Mouse (Mus musculus): Measurements from ENCODE around the gene Haus2.
"Not testable (repeated sequence)": the region's sequence is repeated elsewhere in the genome, so short reads cannot be mapped to it uniquely, and the experiment has no call there.

The Haus2 gene

GRCm38 (mm10) chr2:120608830-120609723 lies at the start of gene Haus2, which contains the start of gene Lrrc57:
TSS of gene Haus2 (plus strand) at chr2:120609383.
TSS of gene Lrrc57 (minus strand) at chr2:120609520.
- peak; percentile 86 for DNase-seq

GRCm38 (mm10) chr2:120561524-120561923 lies 47.7 kb upstream of the Haus2 start:
- DNase-seq, result no peak

- DNase-seq, result no peak
Observed at GRCm38 (mm10) chr2:120562859-120563234, 46.3 kb upstream of the Haus2 start.

- DNase-seq, result peak; percentile 88
Observed at GRCm38 (mm10) chr2:120563235-120563990, 45.8 kb upstream of the Haus2 start, which contains the start of gene Zfp106. TSS of gene Zfp106 (minus strand) at chr2:120563843.

GRCm38 (mm10) chr2:120564548-120565188 lies 44.5 kb upstream of the Haus2 start:
- DNase-seq, result not testable (repeated sequence)

GRCm38 (mm10) chr2:120565363-120565762 lies 43.8 kb upstream of the Haus2 start:
- no peak for DNase-seq

- peak; percentile 97 for DNase-seq
Observed at GRCm38 (mm10) chr2:120566886-120567797, 42.0 kb upstream of the Haus2 start, which contains the start of gene Snap23. TSS of gene Snap23 (plus strand) at chr2:120567671.

- DNase-seq, result no peak
Observed at GRCm38 (mm10) chr2:120567798-120568320, 41.3 kb upstream of the Haus2 start.

GRCm38 (mm10) chr2:120571081-120571480 lies 38.1 kb upstream of the Haus2 start:
- DNase-seq, result no peak

GRCm38 (mm10) chr2:120572161-120572560 lies 37.0 kb upstream of the Haus2 start:
- not testable (repeated sequence) for DNase-seq

- no peak for DNase-seq
Observed at GRCm38 (mm10) chr2:120575121-120575520, 34.1 kb upstream of the Haus2 start.

- DNase-seq, result no peak
Observed at GRCm38 (mm10) chr2:120575978-120576377, 33.2 kb upstream of the Haus2 start.

GRCm38 (mm10) chr2:120577799-120578198 lies 31.4 kb upstream of the Haus2 start:
- no peak for DNase-seq

GRCm38 (mm10) chr2:120578286-120578685 lies 30.9 kb upstream of the Haus2 start:
- no peak for DNase-seq

- no peak for DNase-seq
Observed at GRCm38 (mm10) chr2:120589759-120590158, 19.4 kb upstream of the Haus2 start.

GRCm38 (mm10) chr2:120592227-120592626 lies 17.0 kb upstream of the Haus2 start:
- DNase-seq, result no peak

GRCm38 (mm10) chr2:120597734-120598133 lies 11.4 kb upstream of the Haus2 start:
- no peak for DNase-seq

GRCm38 (mm10) chr2:120599506-120599905 lies 9.7 kb upstream of the Haus2 start:
- DNase-seq, result no peak

- DNase-seq, result no peak
Observed at GRCm38 (mm10) chr2:120606021-120606690, 3.0 kb upstream of the Haus2 start.

GRCm38 (mm10) chr2:120616279-120617163 lies 7.3 kb downstream of the Haus2 start:
- DNase-seq, result no peak
